Mouse (Mus musculus): ENCODE measurements around the gene Klrb1c. TPM values are rescaled to one million over a fixed set of nuclear protein-coding genes. Genes with fewer than 3 reads are reported as not detected.
"Not testable (repeated sequence)": the region's sequence is repeated elsewhere in the genome, so short reads cannot be mapped to it uniquely, and the experiment has no call there.

Klrb1c gene
- polyA plus RNA-seq, 1 experiment = 1.8 TPM

DNA sequence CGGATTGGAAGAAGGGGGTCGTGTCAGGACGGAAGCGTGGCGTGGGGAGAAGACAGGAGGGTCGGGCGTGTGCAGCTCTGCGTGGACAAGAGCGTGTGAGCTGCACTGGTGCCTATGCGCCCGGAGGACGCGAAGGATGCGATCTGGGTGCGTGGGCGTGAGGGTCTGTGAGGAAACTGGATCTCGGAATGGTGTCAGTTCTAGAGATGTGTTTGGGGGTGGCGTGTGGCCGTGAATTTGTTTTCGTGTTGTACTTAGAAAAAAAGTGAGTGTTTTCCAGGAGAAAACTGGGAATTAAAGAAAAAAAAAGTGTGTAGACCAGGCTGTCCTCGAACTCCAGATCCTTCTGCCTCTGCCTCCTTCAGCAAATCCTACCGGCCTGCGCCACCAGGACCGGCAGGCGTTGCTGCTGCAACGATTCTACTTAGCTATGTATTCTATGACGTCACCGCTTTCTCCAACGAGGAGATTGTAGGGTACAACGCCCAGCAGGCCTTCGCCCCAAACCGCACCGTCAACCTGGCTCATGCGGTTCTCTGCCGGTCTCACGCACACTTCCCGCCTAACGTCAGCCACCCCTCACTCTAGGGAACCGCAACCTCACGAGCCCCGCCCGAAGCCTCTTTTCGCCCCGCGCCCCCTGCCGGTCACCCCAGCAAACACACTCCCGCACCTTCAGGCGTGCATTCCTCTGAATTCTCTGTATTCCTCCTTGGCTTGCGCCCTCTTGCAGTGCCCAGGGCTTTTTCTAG, 10.3 kb upstream of the Klrb1c start:
- H3K4me1 ChIP-seq (ENCODE audit: control insufficient read depth, insufficient read depth, low read length) = not testable (repeated sequence)
- TF ChIP-seq POLR2A (IDR thresholded peaks at IDR 0.05; ENCODE audit: borderline replicate concordance, extremely low read depth, low read depth, low read length) (peak; percentile 78), CTCF (IDR thresholded peaks at IDR 0.05; ENCODE audit: insufficient read depth, low read length) (peak; percentile 15; the same call in 1 of the 2 replicates)
- WGBS = under 1% methylated on average over 49 of the region's 49 CpGs
- peak; percentile 89 for DNase-seq
- peak overlapping the region; percentile 100 for H3K4me3 ChIP-seq (replicated peaks; ENCODE audit: extremely low read depth, low read depth, low read length)

DNA sequence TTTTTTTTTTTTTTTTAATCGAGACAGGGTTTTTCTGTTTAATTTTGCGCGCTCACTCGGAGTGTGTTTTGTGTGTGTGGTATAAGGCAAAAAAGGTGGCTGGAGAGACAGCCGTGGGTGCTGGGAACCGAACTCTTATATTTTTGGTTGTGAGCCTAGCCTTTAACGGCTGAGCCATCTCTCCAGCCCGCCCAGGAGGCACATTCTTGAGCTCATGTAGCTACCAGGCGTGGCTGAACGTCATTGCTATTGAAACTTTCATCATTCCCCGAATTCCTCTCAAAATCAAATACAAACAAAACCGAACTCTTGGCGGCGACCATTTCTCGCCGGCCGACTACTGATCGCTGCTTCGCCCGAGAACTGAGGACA, 9.7 kb upstream of the Klrb1c start:
- WGBS = under 1% methylated on average over 20 of the region's 20 CpGs

DNA sequence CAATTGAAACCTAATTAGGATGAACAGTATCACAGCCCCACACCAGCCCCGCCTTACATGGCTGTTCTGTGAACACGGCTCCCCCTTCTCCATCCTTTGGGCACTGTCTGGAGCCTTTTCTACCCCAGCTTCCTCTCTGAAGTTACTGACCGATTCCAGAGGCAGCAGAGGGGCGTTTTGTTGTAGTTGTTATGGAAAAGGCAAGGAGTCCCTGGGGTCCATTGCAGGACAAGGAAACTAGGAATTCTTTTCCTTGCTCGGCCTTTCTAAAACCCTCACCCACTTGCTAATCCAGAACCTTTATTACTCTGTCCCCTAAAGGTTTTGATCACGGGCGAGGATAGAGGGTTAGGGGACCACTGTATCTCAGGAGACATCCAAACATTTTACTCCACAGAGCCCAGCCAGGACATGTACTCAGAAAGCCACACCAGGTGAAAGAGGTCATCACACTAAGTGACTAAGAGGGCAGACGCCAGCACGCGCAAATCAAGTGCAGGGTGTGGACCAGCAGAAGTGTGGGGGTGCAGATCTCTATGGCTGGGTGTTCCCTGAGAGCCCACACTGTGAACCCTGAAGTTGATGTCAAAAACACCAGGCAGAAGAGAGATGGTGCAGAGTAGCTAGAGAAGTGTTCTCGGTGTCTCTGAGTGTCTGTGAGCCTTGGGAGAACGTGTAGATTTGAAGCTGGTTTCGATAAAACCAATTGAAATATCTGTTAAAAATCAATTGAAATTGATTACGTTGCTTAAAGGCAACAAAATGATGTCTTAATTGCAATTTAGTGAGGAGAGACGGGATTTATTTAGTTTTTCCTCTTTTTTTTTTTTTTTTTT, 9.1 kb upstream of the Klrb1c start:
- peak overlapping the region; percentile 51 for H3K4me3 ChIP-seq (replicated peaks; ENCODE audit: extremely low read depth, low read depth, low read length)

More for the DNA sequence above, 9.7 kb upstream of the Klrb1c start:
- H3K4me1 ChIP-seq (ENCODE audit: control insufficient read depth, insufficient read depth, low read length); DNase-seq: not testable (repeated sequence)
- H3K4me3 ChIP-seq (replicated peaks; ENCODE audit: extremely low read depth, low read depth, low read length) = peak overlapping the region; percentile 85

DNA sequence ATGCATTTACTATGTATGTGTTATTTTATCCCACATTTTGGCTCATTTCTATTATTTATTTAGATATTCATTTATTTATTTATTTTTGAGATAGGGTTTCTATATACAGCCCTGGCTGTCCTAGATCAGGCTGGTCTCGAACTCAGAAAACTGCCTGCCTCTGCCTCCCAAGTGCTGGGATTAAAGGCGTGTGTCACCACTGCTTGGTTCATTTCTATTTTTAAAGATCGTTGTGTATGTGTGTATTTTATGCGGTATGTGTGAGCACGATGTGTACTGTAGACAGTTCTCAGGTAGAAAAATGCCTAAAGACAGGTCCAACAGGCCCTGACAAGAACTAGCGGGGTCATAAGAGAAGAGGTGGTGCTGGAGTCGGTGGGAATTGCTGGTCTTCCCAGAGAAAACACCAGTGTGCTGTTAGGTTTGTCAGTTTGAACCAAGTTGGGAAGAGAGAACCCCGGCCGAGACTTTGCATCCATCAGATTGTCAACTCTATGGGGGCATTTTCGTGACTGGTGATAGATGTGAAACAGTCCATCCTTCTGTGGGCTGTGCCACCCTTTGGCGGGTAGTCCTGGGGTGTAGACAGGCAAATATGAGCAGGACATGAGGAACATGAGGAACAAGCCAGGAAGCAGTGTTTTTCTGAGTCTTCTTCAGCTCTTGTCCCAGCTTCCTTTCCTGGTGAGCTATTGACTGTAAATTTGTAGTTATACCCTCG, 8.3 kb upstream of the Klrb1c start:
- no peak overlapping the region for H3K4me3 ChIP-seq (replicated peaks; ENCODE audit: extremely low read depth, low read depth, low read length)
- WGBS = 73% methylated on average over 12 of the region's 12 CpGs
- DNase-seq = no peak
- TF ChIP-seq POLR2A (IDR thresholded peaks at IDR 0.05; ENCODE audit: borderline replicate concordance, extremely low read depth, low read depth, low read length) = no peak
- TF ChIP-seq CTCF (IDR thresholded peaks at IDR 0.05; ENCODE audit: insufficient read depth, low read length) = no peak
- peaks cover 4% of the 10 kb centered on the region; the same call in 1 of the 2 replicates for H3K4me1 ChIP-seq (ENCODE audit: control insufficient read depth, insufficient read depth, low read length)

More for the DNA sequence above, 9.1 kb upstream of the Klrb1c start:
- peaks cover 7% of the 10 kb centered on the region; the same call in 1 of the 2 replicates for H3K4me1 ChIP-seq (ENCODE audit: control insufficient read depth, insufficient read depth, low read length)
- 24% methylated on average over 15 of the region's 15 CpGs for WGBS
- peak; percentile 18 for DNase-seq
- TF ChIP-seq CTCF (IDR thresholded peaks at IDR 0.05; ENCODE audit: insufficient read depth, low read length) (no peak), POLR2A (IDR thresholded peaks at IDR 0.05; ENCODE audit: borderline replicate concordance, extremely low read depth, low read depth, low read length) (no peak)

DNA sequence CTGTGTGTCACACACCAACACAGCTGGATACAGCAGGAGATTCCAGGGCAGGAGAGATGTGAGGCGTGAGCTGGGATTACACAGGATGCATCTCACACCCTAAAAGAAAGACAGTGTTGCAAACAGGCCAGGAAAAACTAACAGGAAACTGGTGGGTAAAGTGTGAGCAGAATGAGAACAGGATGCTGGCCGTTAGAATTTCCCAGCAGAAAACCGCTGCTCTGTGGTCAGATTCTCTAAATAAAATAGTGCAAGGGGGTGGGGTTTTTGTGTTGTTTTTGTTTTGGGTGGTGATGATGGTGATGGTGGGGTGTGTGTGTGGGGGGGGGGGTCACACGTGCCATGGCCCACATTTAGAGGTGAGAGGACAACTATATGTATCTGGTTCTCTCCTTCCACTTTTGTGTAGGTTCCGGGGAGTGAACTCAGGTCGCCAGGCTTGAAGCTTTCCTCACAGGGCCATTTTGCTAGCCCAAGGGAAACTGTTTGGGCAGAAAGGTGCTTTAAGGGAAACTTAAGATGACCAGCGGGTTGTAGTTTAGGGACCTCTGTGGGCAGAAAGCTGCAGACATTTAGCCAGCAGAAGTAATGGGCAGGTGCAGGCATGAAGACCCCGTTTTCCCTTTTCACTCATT, 7.4 kb upstream of the Klrb1c start:
- Histone ChIP-seq H3K4me1 (ENCODE audit: control insufficient read depth, insufficient read depth, low read length) (peaks cover 4% of the 10 kb centered on the region; the same call in 1 of the 2 replicates), H3K4me3 (replicated peaks; ENCODE audit: extremely low read depth, low read depth, low read length) (no peak overlapping the region)
- no peak for DNase-seq
- 54% methylated on average over 8 of the region's 8 CpGs for WGBS
- TF ChIP-seq POLR2A (IDR thresholded peaks at IDR 0.05; ENCODE audit: borderline replicate concordance, extremely low read depth, low read depth, low read length) (no peak), CTCF (IDR thresholded peaks at IDR 0.05; ENCODE audit: insufficient read depth, low read length) (no peak)

DNA sequence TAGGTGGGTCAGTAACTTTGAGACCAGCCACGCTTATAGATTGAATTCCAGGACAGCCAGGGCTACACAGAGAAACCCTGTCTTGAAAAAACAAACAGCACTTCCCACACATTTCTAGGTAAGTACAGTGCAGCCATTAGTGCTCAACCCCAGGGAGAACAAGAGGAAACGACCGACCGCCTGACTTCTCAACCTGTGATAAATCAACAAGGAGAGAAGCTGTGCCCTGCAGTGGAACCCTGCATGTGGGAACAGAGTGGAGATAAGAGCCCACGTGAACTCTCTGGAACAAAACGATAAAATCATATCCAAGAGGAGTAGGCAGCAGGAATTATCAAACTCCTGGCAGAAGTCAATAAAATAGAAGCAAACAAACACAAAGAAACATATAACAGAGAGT, 4.7 kb upstream of the Klrb1c start:
- 39% methylated on average over 6 of the region's 6 CpGs for WGBS
- Histone ChIP-seq H3K4me3 (replicated peaks; ENCODE audit: extremely low read depth, low read depth, low read length) (no peak overlapping the region), H3K4me1 (ENCODE audit: control insufficient read depth, insufficient read depth, low read length) (peaks cover 4% of the 10 kb centered on the region; the same call in 1 of the 2 replicates)
- TF ChIP-seq CTCF (IDR thresholded peaks at IDR 0.05; ENCODE audit: insufficient read depth, low read length) (no peak), POLR2A (IDR thresholded peaks at IDR 0.05; ENCODE audit: borderline replicate concordance, extremely low read depth, low read depth, low read length) (no peak)
- no peak for DNase-seq

DNA sequence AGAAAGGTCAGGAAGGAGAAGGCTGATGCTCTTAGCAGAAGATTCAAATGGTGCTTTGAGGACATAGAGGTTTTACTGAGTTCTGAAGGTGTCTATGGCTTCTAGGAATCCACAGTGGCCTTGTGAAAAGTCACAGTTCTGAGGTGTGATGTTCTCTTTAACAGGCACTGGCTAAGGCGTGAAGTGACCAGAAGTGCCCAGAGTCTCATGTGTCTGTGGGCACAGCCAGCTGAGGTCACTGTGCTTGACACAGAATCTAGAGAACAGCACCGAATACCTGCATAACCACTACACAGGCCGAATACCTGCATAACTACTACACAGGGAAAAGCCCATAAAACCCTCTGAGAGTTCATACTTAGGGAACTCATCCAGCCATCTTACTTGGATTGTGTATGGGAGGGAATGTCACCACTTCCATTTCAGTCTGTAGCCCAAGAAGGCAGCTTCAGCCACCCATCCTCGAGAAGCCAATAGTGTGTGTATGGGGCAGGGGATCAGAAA, 1.5 kb upstream of the Klrb1c start:
- H3K4me1 ChIP-seq (ENCODE audit: control insufficient read depth, insufficient read depth, low read length); H3K4me3 ChIP-seq (replicated peaks; ENCODE audit: extremely low read depth, low read depth, low read length); DNase-seq: not testable (repeated sequence)
- WGBS = 83% methylated on average over 4 of the region's 4 CpGs

DNA sequence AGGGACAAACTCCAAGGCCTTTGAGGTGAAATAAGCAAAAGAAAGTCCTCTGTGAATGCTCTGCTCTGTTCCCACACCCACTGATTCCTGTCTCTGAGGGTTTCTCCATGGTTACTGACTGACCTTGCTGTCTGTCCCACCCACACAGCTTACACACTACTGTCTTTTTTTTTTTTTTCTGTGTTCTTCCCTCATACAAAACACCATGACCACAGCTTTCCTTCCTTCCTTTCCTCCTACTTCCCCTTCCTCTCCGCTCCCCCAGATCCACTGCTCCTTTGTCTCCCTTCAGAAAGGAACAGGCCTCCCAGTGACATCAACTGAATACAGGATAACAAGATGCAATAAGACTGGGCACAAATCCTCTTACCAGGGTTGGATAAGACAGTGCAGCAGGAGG, 498 bp downstream of the Klrb1c start:
- H3K4me1 ChIP-seq (ENCODE audit: control insufficient read depth, insufficient read depth, low read length) = no peaks in the 10 kb centered on the region
- no peak overlapping the region for H3K4me3 ChIP-seq (replicated peaks; ENCODE audit: extremely low read depth, low read depth, low read length)
- TF ChIP-seq CTCF (IDR thresholded peaks at IDR 0.05; ENCODE audit: insufficient read depth, low read length) (no peak), POLR2A (IDR thresholded peaks at IDR 0.05; ENCODE audit: borderline replicate concordance, extremely low read depth, low read depth, low read length) (no peak)
- DNase-seq = no peak
- 71% methylated on average over 1 of the region's 1 CpGs for WGBS

DNA sequence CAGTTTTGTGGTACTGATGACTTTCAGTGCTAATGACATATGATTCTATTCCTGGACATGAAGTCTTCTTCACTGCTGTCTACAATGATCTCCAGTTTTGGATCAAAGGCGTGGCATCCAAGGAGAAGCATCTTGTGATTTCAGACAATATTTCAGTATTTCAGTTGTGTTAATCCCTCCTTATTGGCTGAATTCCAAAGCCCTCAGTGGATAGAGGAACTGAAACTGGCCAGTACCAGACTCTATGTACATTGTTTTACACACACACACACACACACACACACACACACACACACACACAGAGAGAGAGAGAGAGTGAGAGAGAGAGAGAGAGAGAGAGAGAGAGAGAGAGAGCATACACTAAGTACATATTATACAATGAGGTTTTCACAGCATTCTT, 2.6 kb downstream of the Klrb1c start:
- not testable (repeated sequence) for H3K4me3 ChIP-seq (replicated peaks; ENCODE audit: extremely low read depth, low read depth, low read length); DNase-seq
- WGBS = 67% methylated on average over 1 of the region's 1 CpGs

More for the DNA sequence above, 2.6 kb downstream of the Klrb1c start:
- not testable (repeated sequence) for H3K4me1 ChIP-seq (ENCODE audit: control insufficient read depth, insufficient read depth, low read length)

All from lung, adult 2 months (tissue).